8 mouse cellular contexts compared by ENCODE assay signal in the genomic region with DNA sequence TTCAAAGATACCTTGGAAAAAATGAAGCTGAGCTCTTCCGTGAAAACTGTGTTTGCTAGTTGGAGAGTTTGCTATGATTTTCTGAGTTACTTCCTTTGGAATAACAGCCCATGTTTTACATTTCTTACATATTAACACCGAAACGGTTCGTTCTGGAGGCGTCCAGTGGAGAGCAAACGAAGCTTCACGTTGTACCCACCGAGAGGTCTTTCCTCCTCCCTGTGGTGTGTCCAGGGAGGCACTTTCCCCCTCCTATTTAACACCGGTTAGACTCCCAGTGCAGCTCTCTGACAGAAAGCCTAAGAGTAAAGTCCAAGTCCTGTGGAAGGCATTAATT. TPM values are rescaled to one million over a fixed set of nuclear protein-coding genes. Genes with fewer than 3 reads are reported as not detected.
DNase-seq lines count a peak whose midpoint lies in the region; ATAC-seq lines count a peak whose summit lies in the region.

No protein-coding gene starts in this region.

- peaks cover 9% of the 10 kb centered on the region; the same call in 1 of the 2 replicates for H3K4me1 ChIP-seq in liver, embryonic 11.5 days (replicated peaks; ENCODE audit: control insufficient read depth, insufficient read depth, low read length)
- H3K4me1 ChIP-seq in forebrain, embryonic 12.5 days: peaks cover 25% of the 10 kb centered on the region
- H3K4me1 ChIP-seq in intestine, embryonic 15.5 days (replicated peaks): peaks cover 15% of the 10 kb centered on the region; the same call in 1 of the 2 replicates
- peaks cover 20% of the 10 kb centered on the region for H3K4me1 ChIP-seq in neural tube, embryonic 12.5 days

- DNase-seq in liver, embryonic 11.5 days (ENCODE audit: low spot score): no peak
- DNase-seq in liver: no peak
- no peak for DNase-seq in urinary bladder, postnatal 4 days (ENCODE audit: low spot score in 2 of 2)
- no peak for DNase-seq in layer of hippocampus, adult 18-20 months (ENCODE audit: low spot score in 2 of 2)
- DNase-seq in gastrocnemius, postnatal 36 days: no peak

- peak overlapping the region; percentile 55 for H3K4me3 ChIP-seq in liver, embryonic 11.5 days (ENCODE audit: low read depth, low read length)
- peak overlapping the region; percentile 55 for H3K4me3 ChIP-seq in forebrain, embryonic 12.5 days (replicated peaks)
- H3K4me3 ChIP-seq in intestine, embryonic 15.5 days (replicated peaks): peak overlapping the region; percentile 49
- peak overlapping the region; percentile 52 for H3K4me3 ChIP-seq in neural tube, embryonic 12.5 days

- peak overlapping the region; percentile 69 for H3K4me2 ChIP-seq in liver, embryonic 11.5 days
- peak overlapping the region; percentile 97 for H3K4me2 ChIP-seq in forebrain, embryonic 12.5 days
- H3K4me2 ChIP-seq in intestine, embryonic 15.5 days (replicated peaks): peak overlapping the region; percentile 72
- H3K4me2 ChIP-seq in neural tube, embryonic 12.5 days (replicated peaks): peak overlapping the region; percentile 98

- intact Hi-C loops in gastrocnemius, postnatal 36 days (cut with DNase I): no loop called here

- H3K27ac ChIP-seq in liver, embryonic 11.5 days (ENCODE audit: low read depth, low read length): no peak overlapping the region
- H3K27ac ChIP-seq in forebrain, embryonic 12.5 days: no peak overlapping the region
- peak overlapping the region; percentile 84; the same call in 1 of the 2 replicates for H3K27ac ChIP-seq in intestine, embryonic 15.5 days
- no peak overlapping the region for H3K27ac ChIP-seq in neural tube, embryonic 12.5 days

- no peak; the same call in 1 of the 2 replicates for ATAC-seq in liver, embryonic 11.5 days (replicated peaks; ENCODE audit: low FRiP score)
- ATAC-seq in forebrain, embryonic 12.5 days (ENCODE audit: low FRiP score): no peak
- no peak; the same call in 1 of the 2 replicates for ATAC-seq in intestine, embryonic 15.5 days
- ATAC-seq in neural tube, embryonic 12.5 days (ENCODE audit: low FRiP score, low read depth): no peak

- WGBS in liver, embryonic 11.5 days: 38% methylated on average over 9 of the region's 9 CpGs
- WGBS in forebrain, embryonic 12.5 days: 26% methylated on average over 9 of the region's 9 CpGs
- 30% methylated on average over 9 of the region's 9 CpGs for WGBS in intestine, embryonic 15.5 days
- WGBS in neural tube, embryonic 12.5 days: 30% methylated on average over 9 of the region's 9 CpGs

- no peaks in the 10 kb centered on the region for H3K36me3 ChIP-seq in liver, embryonic 11.5 days (ENCODE audit: control insufficient read depth, insufficient read depth, low read length)
- no peaks in the 10 kb centered on the region for H3K36me3 ChIP-seq in forebrain, embryonic 12.5 days (replicated peaks)
- no peaks in the 10 kb centered on the region for H3K36me3 ChIP-seq in intestine, embryonic 15.5 days
- H3K36me3 ChIP-seq in neural tube, embryonic 12.5 days: no peaks in the 10 kb centered on the region

- H3K9me3 ChIP-seq in liver, embryonic 11.5 days (ENCODE audit: control insufficient read depth, low read length): no peaks in the 10 kb centered on the region
- no peaks in the 10 kb centered on the region for H3K9me3 ChIP-seq in forebrain, embryonic 12.5 days
- no peaks in the 10 kb centered on the region for H3K9me3 ChIP-seq in intestine, embryonic 15.5 days
- H3K9me3 ChIP-seq in neural tube, embryonic 12.5 days: no peaks in the 10 kb centered on the region

- H3K9ac ChIP-seq in liver, embryonic 11.5 days (ENCODE audit: low read depth, low read length): peak overlapping the region; percentile 10; the same call in 1 of the 2 replicates
- H3K9ac ChIP-seq in forebrain, embryonic 12.5 days: peak overlapping the region; percentile 60; the same call in 1 of the 2 replicates
- H3K9ac ChIP-seq in intestine, embryonic 15.5 days: peak overlapping the region; percentile 50
- H3K9ac ChIP-seq in neural tube, embryonic 12.5 days: no peak overlapping the region

- H3K27me3 ChIP-seq in liver, embryonic 11.5 days (replicated peaks; ENCODE audit: control insufficient read depth, insufficient read depth, low read length): peaks cover 34% of the 10 kb centered on the region
- peaks cover 40% of the 10 kb centered on the region for H3K27me3 ChIP-seq in forebrain, embryonic 12.5 days
- H3K27me3 ChIP-seq in intestine, embryonic 15.5 days (replicated peaks): no peaks in the 10 kb centered on the region
- H3K27me3 ChIP-seq in neural tube, embryonic 12.5 days (replicated peaks): peaks cover 14% of the 10 kb centered on the region

RNA-seq across cellular contexts. Expression of a gene that starts 1.0 kb away (rescaled TPM):
- polyA plus RNA-seq in liver, embryonic 11.5 days (2014; fragmentation: Nextera tagmentation; extraction: Ambion mirVana): 12.1 and 15.4 TPM in 2 replicates
- 1.4 and 2.1 TPM in 2 replicates for polyA plus RNA-seq in forebrain, embryonic 12.5 days (2016; fragmentation: Nextera tagmentation; extraction: Ambion mirVana)
- polyA plus RNA-seq in intestine, embryonic 15.5 days (2015; fragmentation: Nextera tagmentation; extraction: Ambion mirVana): 171 and 172 TPM in 2 replicates
- 2.3 and 2.7 TPM in 2 replicates for polyA plus RNA-seq in neural tube, embryonic 12.5 days (2016; fragmentation: Nextera tagmentation; extraction: Ambion mirVana)
- 1 to 10 TPM; 1.1 to 1.4 TPM for total RNA-seq in layer of hippocampus, adult 18-20 months (2021)
- under 1 TPM; 0.20 to 0.69 TPM for total RNA-seq in gastrocnemius, postnatal 36 days (2021)

RNA-seq across cellular contexts. Expression of a gene that starts 45.1 kb away (rescaled TPM):
- 29.7 and 33.1 TPM in 2 replicates for polyA plus RNA-seq in liver, embryonic 11.5 days (2014; fragmentation: Nextera tagmentation; extraction: Ambion mirVana)
- polyA plus RNA-seq in forebrain, embryonic 12.5 days (2016; fragmentation: Nextera tagmentation; extraction: Ambion mirVana): 26.6 and 28.7 TPM in 2 replicates
- polyA plus RNA-seq in intestine, embryonic 15.5 days (2015; fragmentation: Nextera tagmentation; extraction: Ambion mirVana): 23.1 and 25.5 TPM in 2 replicates
- 30.3 and 31.5 TPM in 2 replicates for polyA plus RNA-seq in neural tube, embryonic 12.5 days (2016; fragmentation: Nextera tagmentation; extraction: Ambion mirVana)
- total RNA-seq in layer of hippocampus, adult 18-20 months (2021): 10 to 100 TPM; 68.7 to 75.7 TPM
- total RNA-seq in gastrocnemius, postnatal 36 days (2021): 10 to 100 TPM; 46.6 to 52.2 TPM

RNA-seq across cellular contexts. Expression of a gene that starts 45.2 kb away (rescaled TPM):
- 234 and 253 TPM in 2 replicates for polyA plus RNA-seq in liver, embryonic 11.5 days (2014; fragmentation: Nextera tagmentation; extraction: Ambion mirVana)
- 437 and 443 TPM in 2 replicates for polyA plus RNA-seq in forebrain, embryonic 12.5 days (2016; fragmentation: Nextera tagmentation; extraction: Ambion mirVana)
- polyA plus RNA-seq in intestine, embryonic 15.5 days (2015; fragmentation: Nextera tagmentation; extraction: Ambion mirVana): 177 and 205 TPM in 2 replicates
- 337 and 352 TPM in 2 replicates for polyA plus RNA-seq in neural tube, embryonic 12.5 days (2016; fragmentation: Nextera tagmentation; extraction: Ambion mirVana)
- total RNA-seq in layer of hippocampus, adult 18-20 months (2021): 100 to 1,000 TPM; 111 to 115 TPM
- total RNA-seq in gastrocnemius, postnatal 36 days (2021): 10 to 100 TPM; 21.5 to 30.1 TPM

Comparison
In these comparisons a context has a peak if more than half of its experiments do, and no peak if none do; other contexts are left out.
1. RNA of a gene that starts 1.0 kb away (polyA plus RNA-seq): 171 to 172 TPM in intestine, embryonic 15.5 days; 12.1 to 15.4 TPM in liver, embryonic 11.5 days, 2.3 to 2.7 TPM in neural tube, embryonic 12.5 days and 1.4 to 2.1 TPM in forebrain, embryonic 12.5 days; every median in the first group is over 10 times any median in the second.
2. Peak in every context shown above with its lines, with median percentiles within 50 percentile points of each other: H3K4me2 ChIP-seq and H3K4me3 ChIP-seq.